Mouse (Mus musculus) spleen, embryonic (tissue): ENCODE results near the gene Myh11.

Experiments
- CTCF ChIA-PET: fragments of 350-600 bp; sonication (Branson Sonifier 250); formaldehyde crosslinking; loops from one replicate; lab custom pipeline; 2022; lab: Charles Lee

The Myh11 gene

DNA sequence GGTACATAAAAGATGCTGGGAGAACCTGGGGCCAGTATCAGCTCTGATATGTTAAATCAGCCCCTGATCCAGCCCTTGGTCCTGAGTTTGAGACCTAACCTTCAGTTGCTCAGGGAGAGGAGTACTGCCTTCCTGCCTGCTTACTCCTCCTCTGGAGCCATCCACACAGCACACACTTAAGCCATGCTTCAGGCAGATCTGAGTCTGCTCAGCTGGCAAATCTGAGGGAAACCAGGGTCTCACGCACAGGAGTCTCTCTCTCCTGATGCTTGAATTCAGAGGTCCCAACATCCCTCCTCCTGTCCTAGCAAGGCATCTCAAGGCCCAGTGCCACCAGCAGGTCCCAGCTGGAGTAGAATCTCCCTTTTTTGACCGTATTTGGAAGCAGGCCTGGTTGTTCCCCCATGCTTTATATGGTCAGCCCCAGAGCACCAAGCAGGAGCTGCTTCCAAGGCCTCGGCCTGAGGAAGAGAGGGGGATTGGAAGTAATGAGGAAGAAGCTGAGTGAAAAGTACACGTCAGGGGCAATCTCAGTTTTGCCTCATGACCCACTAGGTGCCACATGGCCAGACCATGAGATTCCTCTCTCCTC is 18.7 kb downstream of the Myh11 start:
- CTCF ChIA-PET: no interaction called here

DNA sequence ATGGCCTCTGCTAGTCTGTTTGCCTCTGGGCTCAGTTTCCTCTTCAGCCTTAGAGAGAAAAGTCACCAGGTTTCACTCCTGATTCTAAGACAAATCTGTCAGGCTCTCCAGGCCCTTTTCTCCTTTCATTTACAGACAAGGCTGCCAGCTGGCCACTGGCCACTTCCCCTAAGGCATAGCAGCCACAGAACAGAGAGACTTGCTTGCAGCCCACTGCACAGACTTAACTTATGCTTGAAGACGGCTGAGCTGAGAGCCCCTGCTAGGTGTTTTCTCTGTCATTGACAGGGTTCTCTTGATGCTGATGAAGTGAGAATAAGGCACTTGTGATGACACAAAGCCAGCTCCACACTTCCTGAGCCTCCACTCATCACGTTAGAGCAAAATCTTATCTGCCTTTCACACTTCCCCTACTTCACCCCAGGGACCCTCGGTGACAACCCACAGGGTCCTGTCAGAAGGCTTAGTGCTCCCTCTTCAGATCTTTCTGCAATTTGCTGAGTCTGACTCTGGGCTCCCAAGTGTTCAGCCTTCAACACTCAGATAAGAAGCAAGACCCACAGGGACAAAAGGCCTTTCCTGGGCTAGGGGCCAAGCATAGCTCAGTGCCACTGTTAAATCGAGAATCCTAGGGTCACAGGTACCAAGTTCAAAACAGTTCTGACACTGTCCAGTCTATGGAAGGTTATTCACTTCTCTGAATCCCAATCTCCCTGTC is 25.8 kb downstream of the Myh11 start:
- CTCF ChIA-PET: no interaction called here

GRCm38 (mm10) chr16:14264504-14264903 is 26.7 kb downstream of the Myh11 start:
- CTCF ChIA-PET: no interaction called here

GRCm38 (mm10) chr16:14263241-14263640 is 27.9 kb downstream of the Myh11 start:
- CTCF ChIA-PET: no interaction called here

DNA sequence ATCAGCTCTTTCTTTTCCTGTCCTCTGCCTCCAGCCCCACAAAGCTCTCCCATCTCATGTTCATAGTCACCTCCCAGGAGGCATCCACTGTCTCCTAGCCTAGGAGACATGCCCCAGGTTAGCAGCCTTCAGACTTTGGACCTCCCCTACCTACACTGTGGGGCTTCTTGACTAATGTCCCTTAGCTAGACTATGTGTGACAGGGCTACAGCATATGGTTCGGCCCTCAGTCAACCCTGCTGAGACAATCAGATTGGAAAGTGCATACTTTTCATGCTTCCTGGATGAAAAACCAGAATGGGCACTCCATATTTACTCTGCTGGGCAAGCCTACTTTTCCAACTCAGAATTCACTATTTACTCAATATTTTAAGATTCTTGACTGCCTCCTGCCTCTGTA is 28.8 kb downstream of the Myh11 start:
- CTCF ChIA-PET: no interaction called here

- CTCF ChIA-PET: no interaction called here
Observed at GRCm38 (mm10) chr16:14258856-14259255, 32.3 kb downstream of the Myh11 start.

DNA sequence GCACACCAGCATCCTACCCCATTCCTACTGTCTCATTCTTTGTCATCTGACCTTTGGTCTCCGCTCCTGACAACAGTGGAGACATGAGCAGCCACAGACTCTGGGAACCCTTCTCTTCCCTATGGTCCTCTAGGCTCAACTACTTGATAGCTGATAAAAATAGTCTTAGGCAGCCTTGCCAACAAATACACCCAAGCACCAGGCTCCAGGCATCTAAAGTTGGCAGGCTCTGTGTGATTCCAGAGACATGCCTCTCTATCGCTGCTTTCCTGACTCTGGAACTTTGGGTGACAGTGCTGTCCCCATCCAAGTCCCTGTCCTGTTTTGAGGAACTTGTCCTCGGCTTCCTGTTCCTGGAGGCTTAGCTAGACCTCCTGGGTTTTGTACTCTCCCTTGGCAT is 37.6 kb downstream of the Myh11 start:
- CTCF ChIA-PET: no interaction called here

DNA sequence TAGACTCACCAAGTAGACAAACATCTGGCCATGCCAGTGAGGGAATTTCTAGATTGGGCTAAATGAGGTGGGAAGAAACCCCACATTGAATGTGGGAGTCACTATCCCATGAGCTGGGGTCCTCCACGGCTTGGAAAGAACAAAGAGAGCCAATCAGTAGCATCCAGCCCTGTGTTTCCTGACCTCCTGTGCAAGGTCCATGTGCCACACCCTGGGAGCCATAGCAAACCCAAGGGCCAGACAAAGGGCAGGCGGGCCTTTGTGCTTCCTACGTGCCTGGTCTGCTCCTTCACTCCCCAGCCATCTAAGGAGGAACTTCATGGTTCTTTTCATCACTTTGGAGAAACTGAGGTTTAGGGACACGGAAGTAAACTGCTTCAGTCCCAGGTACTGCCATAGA is 38.3 kb downstream of the Myh11 start:
- CTCF ChIA-PET: no interaction called here

GRCm38 (mm10) chr16:14249913-14250312 is 41.3 kb downstream of the Myh11 start:
- CTCF ChIA-PET: no interaction called here

DNA sequence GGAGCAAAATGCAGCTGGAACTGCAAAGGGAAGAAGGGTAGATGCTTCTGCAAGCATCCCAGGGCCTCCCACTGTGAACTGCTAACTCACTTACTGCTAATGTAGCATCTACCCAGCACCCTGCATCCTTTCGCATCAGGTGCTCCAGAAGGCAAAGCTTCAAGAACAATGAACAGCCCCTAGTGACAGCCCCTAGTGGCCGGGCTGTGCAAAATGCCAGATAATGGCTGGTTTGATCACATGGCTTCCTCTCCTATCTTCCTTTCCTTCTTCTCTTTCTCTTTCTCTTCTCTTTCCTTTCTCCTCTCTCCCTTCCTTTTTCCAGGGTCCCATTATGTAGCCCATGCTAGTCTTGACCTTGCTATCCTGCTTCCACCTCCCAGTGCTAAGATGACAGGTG is 48.6 kb downstream of the Myh11 start:
- CTCF ChIA-PET: no interaction called here

- CTCF ChIA-PET: interaction anchor here (0.7 kb wide), 1 partner anchor 194 kb away, joined by 5 read pairs; no protein-coding TSS in a partner anchor
Observed at GRCm38 (mm10) chr16:14242059-14242458, 49.1 kb downstream of the Myh11 start.

- CTCF ChIA-PET: no interaction called here
Observed at GRCm38 (mm10) chr16:14237100-14237723, 54.0 kb downstream of the Myh11 start.

DNA sequence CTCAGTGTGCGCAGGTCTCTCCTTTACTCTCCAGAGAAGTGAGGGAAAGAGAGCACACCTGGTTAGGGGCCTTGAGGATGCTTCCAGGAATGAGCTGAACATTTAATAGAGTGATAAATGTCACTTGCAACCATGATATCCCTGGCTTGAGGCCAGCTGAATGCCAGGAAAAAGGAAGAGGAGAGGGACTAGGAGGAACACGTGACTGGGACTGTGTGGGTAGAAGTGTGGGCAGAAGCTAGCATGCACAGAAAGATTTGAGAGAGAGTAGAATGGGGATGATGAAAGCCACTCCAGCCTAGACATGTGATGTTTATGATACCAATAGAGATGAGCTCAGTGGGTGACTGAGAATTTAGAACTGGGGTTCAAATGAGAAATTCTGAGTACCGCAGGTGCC is 76.0 kb downstream of the Myh11 start:
- CTCF ChIA-PET: no interaction called here

DNA sequence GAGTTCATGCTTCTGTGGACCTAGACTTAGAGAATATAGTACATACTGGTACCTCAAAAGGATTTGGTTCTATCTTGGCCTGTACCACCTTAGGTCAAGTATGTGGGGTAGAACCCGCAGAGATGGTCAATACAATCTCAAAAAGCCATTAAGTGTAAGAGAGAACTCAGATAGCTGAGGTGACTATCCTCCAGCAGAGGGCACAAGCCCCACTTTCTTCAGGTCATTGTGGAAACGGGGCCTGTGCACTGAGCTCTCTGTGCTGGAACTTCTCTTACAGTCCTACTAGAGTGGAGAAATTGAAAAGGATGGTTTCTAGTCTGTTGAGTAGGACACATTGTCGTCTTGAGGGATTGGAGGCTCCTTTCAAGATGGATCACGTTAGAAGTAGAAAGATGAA is 92.4 kb downstream of the Myh11 start:
- CTCF ChIA-PET: no interaction called here

DNA sequence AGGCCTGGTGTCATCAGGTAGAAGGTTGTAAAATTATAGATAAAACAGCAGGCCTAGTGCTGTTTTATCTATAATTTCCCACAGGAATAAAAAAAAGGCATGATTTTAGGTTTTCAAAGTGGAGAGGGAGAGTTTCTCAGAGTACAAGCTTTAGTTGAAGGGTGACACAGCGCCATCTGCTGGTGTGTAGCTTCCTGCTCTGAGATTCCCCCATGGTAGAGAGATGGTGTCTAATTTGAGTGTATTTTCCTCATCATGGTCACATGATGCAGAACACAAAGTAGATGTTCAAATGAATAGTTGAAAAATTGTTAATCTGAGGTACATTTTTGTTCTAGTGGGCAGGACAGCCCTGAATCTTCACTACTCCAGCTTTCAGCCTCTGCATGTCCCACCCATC is 95.7 kb downstream of the Myh11 start:
- CTCF ChIA-PET: no interaction called here

- CTCF ChIA-PET: no interaction called here
Observed at GRCm38 (mm10) chr16:14194164-14194950, 96.8 kb downstream of the Myh11 start.

GRCm38 (mm10) chr16:14185516-14185915 is 105.7 kb downstream of the Myh11 start:
- CTCF ChIA-PET: no interaction called here

DNA sequence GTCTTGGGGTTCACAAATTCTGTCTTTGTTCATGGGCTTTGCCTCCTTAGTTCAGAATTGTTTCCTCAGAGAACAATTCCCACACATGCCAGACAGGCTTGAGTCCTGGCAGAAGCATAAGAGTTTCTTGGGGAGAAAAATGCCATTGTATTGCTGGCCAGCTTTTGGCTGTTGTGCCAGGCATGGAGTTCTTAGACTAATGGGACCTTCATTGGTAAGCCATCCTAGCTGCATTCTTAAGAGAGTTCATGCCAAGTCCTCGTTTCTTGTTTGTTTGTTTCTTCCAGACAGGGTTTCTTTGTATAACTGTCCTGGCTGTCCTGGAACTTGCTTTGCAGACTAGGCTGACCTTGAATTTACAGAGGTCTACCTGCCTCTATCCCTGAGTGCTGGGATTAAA is 107.3 kb downstream of the Myh11 start:
- CTCF ChIA-PET: no interaction called here

DNA sequence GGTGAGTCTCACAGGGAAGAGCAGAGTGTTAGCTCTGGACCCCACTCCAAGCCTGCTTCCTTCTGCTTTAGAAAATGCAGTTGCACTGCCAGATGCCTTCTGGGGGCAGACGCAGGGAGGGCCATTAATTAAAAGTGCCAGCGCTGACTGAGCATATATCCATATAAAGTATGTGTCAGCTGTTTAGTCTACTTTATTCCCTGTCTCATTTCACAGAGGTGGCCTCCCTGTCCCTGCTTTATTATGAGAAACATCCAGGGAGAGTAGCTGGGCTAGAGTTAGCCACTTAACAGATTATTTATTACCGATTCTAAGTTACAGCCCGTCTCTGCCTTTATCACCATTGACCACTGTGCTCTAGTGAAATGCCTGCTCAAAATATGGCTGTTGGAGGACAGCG is 108.8 kb downstream of the Myh11 start:
- CTCF ChIA-PET: no interaction called here

DNA sequence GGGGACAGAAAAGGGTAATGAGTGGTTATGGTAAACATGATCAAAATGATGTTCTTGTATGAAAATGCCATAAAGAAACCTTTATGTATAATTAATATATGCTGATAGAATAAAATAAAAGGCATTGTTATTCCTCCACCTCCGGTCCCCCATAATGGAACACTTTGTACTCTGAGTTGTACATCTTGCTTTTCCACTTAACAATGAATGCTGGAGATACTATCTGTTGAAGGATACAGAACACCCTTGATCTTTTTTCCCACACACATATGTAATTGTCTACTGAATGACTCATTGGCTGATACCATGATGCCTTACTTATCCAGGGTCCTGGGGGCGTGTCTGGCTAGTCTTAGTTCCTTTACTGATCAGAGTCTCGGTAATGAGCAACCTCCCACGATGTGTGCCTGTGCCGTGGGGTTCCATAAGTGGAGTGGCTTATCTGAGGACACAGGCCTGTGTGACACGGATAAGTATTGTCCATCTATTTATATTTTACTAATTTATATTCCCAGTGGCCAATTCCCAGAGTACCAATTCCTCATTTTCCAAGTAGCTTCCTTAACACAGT is 110.9 kb downstream of the Myh11 start:
- CTCF ChIA-PET: interaction anchor here (0.6 kb wide), 1 partner anchor 81 kb away, joined by 3 read pairs; no protein-coding TSS in a partner anchor

GRCm38 (mm10) chr16:14178041-14178440 is 113.1 kb downstream of the Myh11 start:
- CTCF ChIA-PET: no interaction called here

GRCm38 (mm10) chr16:14169706-14170105 is 121.5 kb downstream of the Myh11 start:
- CTCF ChIA-PET: no interaction called here
